ENCODE assay signal across 8 mouse cellular contexts in genomic region chr6:83442639-83443038, GRCm38 (mm10). TPM values are rescaled to one million over a fixed set of nuclear protein-coding genes. Genes with fewer than 3 reads are reported as not detected.
A peak's percentile ranks its signal among the peaks of the same experiment; 100 is the strongest.
DNase-seq lines count a peak whose midpoint lies in the region; ATAC-seq and TF ChIP-seq lines count a peak whose summit lies in the region.

No protein-coding gene starts in this region.

- no peak for TF ChIP-seq CTCF in MEL (IDR thresholded peaks at IDR 0.05 in 2 of 3, conservative IDR thresholded peaks at IDR 0.05 in 1 of 3; ENCODE audit: control insufficient read depth in 1 of 3, insufficient read depth in 1 of 3, low read depth in 2 of 3, low read length in 3 of 3, poor library complexity in 1 of 3, severe bottlenecking in 1 of 3)

- H3K36me3 ChIP-seq in heart, embryonic 11.5 days (ENCODE audit: control insufficient read depth, insufficient read depth, low read length), result no peaks in the 10 kb centered on the region
- peaks cover 0 to 17% of the 10 kb centered on the region in 2 experiments for H3K36me3 ChIP-seq in MEL (ENCODE audit: control insufficient read depth in 1 of 2, insufficient read depth in 2 of 2, low read length in 2 of 2)
- peaks cover 32% of the 10 kb centered on the region for H3K36me3 ChIP-seq in embryonic facial prominence, embryonic 13.5 days
- peaks cover 48% of the 10 kb centered on the region for H3K36me3 ChIP-seq in limb, embryonic 13.5 days
- no peaks in the 10 kb centered on the region; the same call in 1 of the 2 replicates for H3K36me3 ChIP-seq in stomach, embryonic 15.5 days

- peaks cover 29% of the 10 kb centered on the region for H3K79me2 ChIP-seq in MEL (ENCODE audit: control insufficient read depth, insufficient read depth, low read length, poor library complexity)

- H3K4me3 ChIP-seq in heart, embryonic 11.5 days (ENCODE audit: low read depth, low read length), result 0 out of 2 replicates have a peak overlapping the region, but pooled peaks have one; percentile 69
- no peak overlapping the region for H3K4me3 ChIP-seq in MEL (ENCODE audit: control insufficient read depth in 1 of 2, insufficient read depth in 1 of 2, low read depth in 2 of 2, low read length in 2 of 2)
- peak overlapping the region; percentile 76 for H3K4me3 ChIP-seq in embryonic facial prominence, embryonic 13.5 days
- peak overlapping the region; percentile 69 for H3K4me3 ChIP-seq in limb, embryonic 13.5 days
- peak overlapping the region; percentile 65; the same call in 1 of the 2 replicates for H3K4me3 ChIP-seq in stomach, embryonic 15.5 days (replicated peaks)

- H3K27ac ChIP-seq in heart, embryonic 11.5 days (ENCODE audit: low read depth, low read length), result peak overlapping the region; percentile 88
- H3K27ac ChIP-seq in MEL (ENCODE audit: control insufficient read depth, low read depth, low read length), result peak overlapping the region; percentile 2; the same call in 1 of the 2 replicates
- peak overlapping the region; percentile 95 for H3K27ac ChIP-seq in embryonic facial prominence, embryonic 13.5 days
- peak overlapping the region; percentile 75; the same call in 1 of the 2 replicates for H3K27ac ChIP-seq in limb, embryonic 13.5 days
- H3K27ac ChIP-seq in stomach, embryonic 15.5 days, result peak overlapping the region; percentile 96

- no peak for TF ChIP-seq POLR2A in MEL (IDR thresholded peaks at IDR 0.05; ENCODE audit: control insufficient read depth in 1 of 2, insufficient read depth in 1 of 2, low read depth in 1 of 2, low read length in 2 of 2, poor library complexity in 1 of 2)

- no peaks in the 10 kb centered on the region for H3K27me3 ChIP-seq in heart, embryonic 11.5 days (ENCODE audit: control insufficient read depth, insufficient read depth, low read length)
- no peaks in the 10 kb centered on the region for H3K27me3 ChIP-seq in MEL (ENCODE audit: control insufficient read depth in 1 of 2, insufficient read depth in 2 of 2, low read length in 2 of 2)
- H3K27me3 ChIP-seq in embryonic facial prominence, embryonic 13.5 days, result no peaks in the 10 kb centered on the region
- no peaks in the 10 kb centered on the region for H3K27me3 ChIP-seq in limb, embryonic 13.5 days
- no peaks in the 10 kb centered on the region for H3K27me3 ChIP-seq in stomach, embryonic 15.5 days (replicated peaks)

- intact Hi-C loops in heart, postnatal 36 days (cut with DNase I), result loop anchor here (1.0 to 5.0 kb wide), 2 partner anchors 13 to 60 kb away; no protein-coding TSS in a partner anchor

- ATAC-seq in heart, embryonic 11.5 days (replicated peaks; ENCODE audit: insufficient number of reproducible peaks, low FRiP score, low TSS enrichment), result no peak
- ATAC-seq in embryonic facial prominence, embryonic 13.5 days (ENCODE audit: insufficient number of reproducible peaks, insufficient read depth, low FRiP score, low TSS enrichment, low read depth), result no peak
- ATAC-seq in limb, embryonic 13.5 days (ENCODE audit: low FRiP score, low read depth), result no peak
- no peak for ATAC-seq in stomach, embryonic 15.5 days (ENCODE audit: insufficient read depth, low FRiP score, low read depth)

- DNase-seq in heart, postnatal 36 days, result no peak
- peak; percentile 62 for DNase-seq in MEL (ENCODE audit: low read depth, low spot score)
- DNase-seq in gastrocnemius, adult 8-10 months (ENCODE audit: low spot score in 2 of 2), result no peak
- no peak for DNase-seq in ovary, postnatal 36 days (ENCODE audit: low spot score)

- no peaks in the 10 kb centered on the region for H3K9me3 ChIP-seq in heart, embryonic 11.5 days (replicated peaks; ENCODE audit: control insufficient read depth, low read length)
- no peaks in the 10 kb centered on the region for H3K9me3 ChIP-seq in MEL (replicated peaks; ENCODE audit: insufficient read depth, low read length)
- no peaks in the 10 kb centered on the region for H3K9me3 ChIP-seq in embryonic facial prominence, embryonic 13.5 days
- H3K9me3 ChIP-seq in limb, embryonic 13.5 days, result no peaks in the 10 kb centered on the region
- H3K9me3 ChIP-seq in stomach, embryonic 15.5 days, result no peaks in the 10 kb centered on the region

- H3K4me2 ChIP-seq in heart, embryonic 11.5 days, result peak overlapping the region; percentile 74
- H3K4me2 ChIP-seq in embryonic facial prominence, embryonic 13.5 days, result peak overlapping the region; percentile 78
- H3K4me2 ChIP-seq in limb, embryonic 13.5 days (replicated peaks), result peak overlapping the region; percentile 89
- H3K4me2 ChIP-seq in stomach, embryonic 15.5 days, result peak overlapping the region; percentile 84

- H3K4me1 ChIP-seq in heart, embryonic 11.5 days (ENCODE audit: control insufficient read depth, insufficient read depth, low read length), result peaks cover 74% of the 10 kb centered on the region
- peaks cover 0 to 24% of the 10 kb centered on the region in 2 experiments; a peak in 2 of 4 replicates for H3K4me1 ChIP-seq in MEL (ENCODE audit: control insufficient read depth in 1 of 2, insufficient read depth in 2 of 2, low read length in 2 of 2)
- H3K4me1 ChIP-seq in embryonic facial prominence, embryonic 13.5 days, result peaks cover 94% of the 10 kb centered on the region
- peaks cover 89% of the 10 kb centered on the region for H3K4me1 ChIP-seq in limb, embryonic 13.5 days
- peaks cover 71% of the 10 kb centered on the region for H3K4me1 ChIP-seq in stomach, embryonic 15.5 days

- no peak for TF ChIP-seq RAD21 in MEL (IDR thresholded peaks at IDR 0.05; ENCODE audit: low read depth, low read length)

- no peak overlapping the region for H3K9ac ChIP-seq in heart, embryonic 11.5 days (ENCODE audit: low read depth, low read length)
- no peak overlapping the region for H3K9ac ChIP-seq in MEL (ENCODE audit: control insufficient read depth, low read depth, low read length, poor library complexity, severe bottlenecking)
- H3K9ac ChIP-seq in embryonic facial prominence, embryonic 13.5 days, result peak overlapping the region; percentile 82; the same call in 1 of the 2 replicates
- H3K9ac ChIP-seq in limb, embryonic 13.5 days, result 0 out of 2 replicates have a peak overlapping the region, but pooled peaks have one; percentile 82
- no peak overlapping the region for H3K9ac ChIP-seq in stomach, embryonic 15.5 days

- 0 out of 4 replicates have a peak, but pooled peaks of 1 of the 2 experiments have one; percentile 23 for TF ChIP-seq EP300 in MEL (IDR thresholded peaks at IDR 0.05; ENCODE audit: low read depth in 1 of 2, low read length in 2 of 2)

- 52% methylated on average over 3 of the region's 3 CpGs for WGBS in heart, embryonic 11.5 days (ENCODE audit: insufficient replicate concordance)
- WGBS in embryonic facial prominence, embryonic 13.5 days, result 54% methylated on average over 3 of the region's 3 CpGs
- 55% methylated on average over 3 of the region's 3 CpGs for WGBS in limb, embryonic 13.5 days
- WGBS in stomach, embryonic 15.5 days, result 42% methylated on average over 3 of the region's 3 CpGs

TF ChIP-seq in MEL, 35 proteins besides CTCF, POLR2A, EP300 and RAD21:
- TF ChIP-seq HCFC1 (IDR thresholded peaks at IDR 0.05; ENCODE audit: low read depth, low read length) (no peak), CHD2 (IDR thresholded peaks at IDR 0.05; ENCODE audit: low read length) (no peak), MAFK (IDR thresholded peaks at IDR 0.05; ENCODE audit: borderline replicate concordance, low read depth, low read length) (no peak), CHD1 (IDR thresholded peaks at IDR 0.05; ENCODE audit: low read depth, low read length) (no peak), MYC (IDR thresholded peaks at IDR 0.05; ENCODE audit: low read depth, low read length) (no peak), TAL1 (IDR thresholded peaks at IDR 0.05; ENCODE audit: low read length) (no peak), ETS1 (IDR thresholded peaks at IDR 0.05; ENCODE audit: low read depth, low read length) (no peak), ZC3H11A (IDR thresholded peaks at IDR 0.05; ENCODE audit: low read depth, low read length) (no peak), GATA1 (IDR thresholded peaks at IDR 0.05; ENCODE audit: low read depth, low read length) (no peak), MAX (IDR thresholded peaks at IDR 0.05; ENCODE audit: low read length) (no peak), TBP (IDR thresholded peaks at IDR 0.05; ENCODE audit: low read depth, low read length) (no peak), NRF1 (IDR thresholded peaks at IDR 0.05; ENCODE audit: insufficient read depth, low read depth, low read length, poor library complexity, severe bottlenecking) (no peak), BHLHE40 (IDR thresholded peaks at IDR 0.05; ENCODE audit: borderline replicate concordance, low read depth, low read length) (no peak)

RNA-seq across cellular contexts. Expression of gene Tet3, which starts 16.2 kb away (rescaled TPM):
- 25.0 and 30.3 TPM in 2 replicates for polyA plus RNA-seq in heart, embryonic 11.5 days (2014; fragmentation: Nextera tagmentation; extraction: Ambion mirVana)
- 10 to 100 TPM; 27.2 to 27.6 TPM for total RNA-seq in heart, postnatal 36 days (2021)
- total RNA-seq in MEL (2012; rRNA removed), result 11.0 and 11.6 TPM in 2 replicates
- polyA plus RNA-seq in MEL (2012; ENCODE audit: insufficient read depth in 1 of 2, insufficient read length in 2 of 2, low read depth in 1 of 2, low replicate concordance in 2 of 2, missing spikeins in 1 of 2), result 10 to 100 TPM; 22.9 to 35.3 TPM
- 47.0 and 59.6 TPM in 2 replicates for polyA plus RNA-seq in embryonic facial prominence, embryonic 13.5 days (2015; fragmentation: Nextera tagmentation; extraction: Ambion mirVana)
- polyA plus RNA-seq in limb, embryonic 13.5 days (2015; fragmentation: Nextera tagmentation; extraction: Ambion mirVana), result 51.6 and 63.1 TPM in 2 replicates
- 39.6 and 40.0 TPM in 2 replicates for polyA plus RNA-seq in stomach, embryonic 15.5 days (2015; fragmentation: Nextera tagmentation; extraction: Ambion mirVana)
- 10 to 100 TPM in 3 of 4 experiments, 1 to 10 TPM in 1; 9.8 to 20.1 (median 14.8) TPM for total RNA-seq in gastrocnemius, adult 8-10 months (2022)

Comparison
In these comparisons a context has a peak if more than half of its experiments do, and no peak if none do; other contexts are left out.
1. H3K27ac ChIP-seq: peak in every context shown above with its lines; median percentile 96 in stomach, embryonic 15.5 days; 95 in embryonic facial prominence, embryonic 13.5 days; 88 in heart, embryonic 11.5 days; 75 in limb, embryonic 13.5 days; 2 in MEL.
2. H3K4me3 ChIP-seq: peak in heart, embryonic 11.5 days (single experiment), embryonic facial prominence, embryonic 13.5 days (single experiment), limb, embryonic 13.5 days (single experiment) and stomach, embryonic 15.5 days (single experiment); none in MEL (0 of 2).
3. H3K9ac ChIP-seq: peak in embryonic facial prominence, embryonic 13.5 days (single experiment) and limb, embryonic 13.5 days (single experiment); none in heart, embryonic 11.5 days (single experiment), MEL (single experiment) and stomach, embryonic 15.5 days (single experiment).
4. Peak in every context shown above with its lines, with median percentiles within 50 percentile points of each other: H3K4me2 ChIP-seq.